Mouse (Mus musculus) embryonic facial prominence, embryonic 12.5 days (tissue): ENCODE measurements around the gene Slc41a2. TPM values are rescaled to one million over a fixed set of nuclear protein-coding genes. Genes with fewer than 3 reads are reported as not detected.

Experiments
- ATAC-seq: fragments of 200-750 bp; cut with Nextera tagmentation; 2 replicates; pipeline ENCODE4 v1.8.0; 2017; ENCODE audit not compliant: insufficient number of reproducible peaks, insufficient read depth, low FRiP score, low TSS enrichment
- H3K27ac ChIP-seq: fragments of 300-500 bp; sonication (generic); 2 replicates; pipeline ENCODE4 v1.5.1; 2016; ENCODE audit warnings: mild to moderate bottlenecking
- H3K27me3 ChIP-seq: fragments of 300-500 bp; sonication (generic); 2 replicates; pipeline ENCODE4 v1.6.1; 2016; ENCODE audit warnings: mild to moderate bottlenecking, moderate library complexity
- H3K36me3 ChIP-seq: fragments of 300-500 bp; sonication (generic); 2 replicates; pipeline ENCODE4 v1.6.1; 2016; ENCODE audit warnings: mild to moderate bottlenecking
- H3K4me1 ChIP-seq: fragments of 300-500 bp; sonication (generic); 2 replicates; pipeline ENCODE4 v1.6.1; 2016
- H3K4me2 ChIP-seq: fragments of 300-500 bp; sonication (generic); replicated peaks from 2 replicates; pipeline ENCODE4 v1.6.1; 2016; ENCODE audit warnings: mild to moderate bottlenecking, moderate library complexity
- H3K4me3 ChIP-seq: fragments of 300-500 bp; sonication (generic); 2 replicates; pipeline ENCODE4 v1.5.1; 2016; ENCODE audit warnings: mild to moderate bottlenecking
- H3K9ac ChIP-seq: fragments of 300-500 bp; sonication (generic); 2 replicates; pipeline ENCODE4 v1.6.1; 2016; ENCODE audit warnings: mild to moderate bottlenecking, moderate library complexity
- H3K9me3 ChIP-seq: fragments of 300-500 bp; sonication (generic); 2 replicates; pipeline ENCODE4 v1.6.1; 2016; ENCODE audit warnings: mild to moderate bottlenecking, moderate library complexity
- WGBS: fragments of 180-500 bp; shearing (Covaris S2); methylation state at CpG from one replicate; pipeline ENCODE4 v1.1.7; 2016; 5-methylcytosine and 5-hydroxymethylcytosine counted together
- polyA plus RNA-seq: library from polyadenylated mRNA; unstranded; fragments of >200 nt; fragmentation: Nextera tagmentation; extraction: Ambion mirVana; gene quantifications from 2 replicates; pipeline ENCODE4 v1.2.1, GENCODE M21; 2016

Slc41a2 gene
- polyA plus RNA-seq, 1 experiment from 2014 or later = 1.3 TPM

DNA sequence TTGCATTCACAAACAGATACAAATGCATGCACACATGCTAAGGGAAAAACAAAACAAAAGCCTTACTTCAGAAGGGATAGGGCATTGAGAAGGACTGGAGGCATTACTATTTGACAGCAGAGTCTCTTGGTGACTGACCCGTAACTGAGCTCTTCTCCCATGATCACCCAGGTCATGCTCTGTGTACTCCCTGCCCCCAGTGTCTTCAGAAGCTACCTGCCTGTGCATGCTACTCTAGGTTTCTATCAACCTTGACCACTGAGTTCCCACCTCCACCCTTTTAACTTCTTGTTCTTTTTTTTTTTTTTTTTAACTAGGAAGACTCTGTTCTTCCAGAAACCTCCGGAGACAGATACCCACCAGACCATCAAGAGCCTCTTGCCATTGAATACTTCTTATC, 13.0 kb upstream of the Slc41a2 start:
- Histone ChIP-seq H3K27ac (no peak overlapping the region), H3K4me3 (no peak overlapping the region), H3K27me3 (no peaks in the 10 kb centered on the region), H3K4me1 (0 out of 2 replicates have a peak, but pooled peaks cover 4% of the 10 kb centered on the region), H3K36me3 (no peaks in the 10 kb centered on the region), H3K9me3 (no peaks in the 10 kb centered on the region), H3K9ac (no peak overlapping the region), H3K4me2 (no peak overlapping the region)
- ATAC-seq = no peak
- whole genome bisulfite sequencing = 94% methylated on average over 2 of the region's 2 CpGs

- Histone ChIP-seq H3K9me3 (no peaks in the 10 kb centered on the region), H3K4me3 (no peak overlapping the region), H3K27ac (no peak overlapping the region), H3K4me2 (no peak overlapping the region), H3K4me1 (no peaks in the 10 kb centered on the region), H3K9ac (no peak overlapping the region), H3K36me3 (no peaks in the 10 kb centered on the region), H3K27me3 (no peaks in the 10 kb centered on the region)
- WGBS = 24% methylated on average over 7 of the region's 7 CpGs
- no peak for ATAC-seq
Measured at GRCm38 (mm10) chr10:83347494-83347893, 9.8 kb upstream of the Slc41a2 start.

DNA sequence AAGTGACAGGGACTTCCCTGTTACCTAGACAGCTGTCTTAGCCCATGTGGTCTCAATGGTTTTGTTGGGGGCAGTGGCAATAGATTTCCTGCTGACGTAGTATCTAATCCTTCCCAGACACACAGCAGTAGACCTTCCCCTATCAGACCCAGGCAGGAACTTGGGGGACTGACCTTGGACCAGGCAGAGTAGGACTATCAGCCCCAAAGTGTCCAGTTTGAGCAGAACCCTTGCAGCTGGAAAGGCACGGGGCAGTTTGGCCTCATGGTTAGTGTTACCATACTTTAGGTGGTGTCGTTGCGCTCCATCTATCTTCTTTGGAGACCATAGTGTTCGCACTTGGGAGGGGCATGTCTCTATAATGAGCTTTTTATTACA, 8.7 kb upstream of the Slc41a2 start:
- Histone ChIP-seq H3K36me3 (no peaks in the 10 kb centered on the region), H3K9me3 (no peaks in the 10 kb centered on the region), H3K4me2 (no peak overlapping the region), H3K27me3 (no peaks in the 10 kb centered on the region), H3K4me1 (no peaks in the 10 kb centered on the region), H3K4me3 (no peak overlapping the region), H3K27ac (no peak overlapping the region), H3K9ac (no peak overlapping the region)
- 84% methylated on average over 5 of the region's 5 CpGs for WGBS
- ATAC-seq = no peak

DNA sequence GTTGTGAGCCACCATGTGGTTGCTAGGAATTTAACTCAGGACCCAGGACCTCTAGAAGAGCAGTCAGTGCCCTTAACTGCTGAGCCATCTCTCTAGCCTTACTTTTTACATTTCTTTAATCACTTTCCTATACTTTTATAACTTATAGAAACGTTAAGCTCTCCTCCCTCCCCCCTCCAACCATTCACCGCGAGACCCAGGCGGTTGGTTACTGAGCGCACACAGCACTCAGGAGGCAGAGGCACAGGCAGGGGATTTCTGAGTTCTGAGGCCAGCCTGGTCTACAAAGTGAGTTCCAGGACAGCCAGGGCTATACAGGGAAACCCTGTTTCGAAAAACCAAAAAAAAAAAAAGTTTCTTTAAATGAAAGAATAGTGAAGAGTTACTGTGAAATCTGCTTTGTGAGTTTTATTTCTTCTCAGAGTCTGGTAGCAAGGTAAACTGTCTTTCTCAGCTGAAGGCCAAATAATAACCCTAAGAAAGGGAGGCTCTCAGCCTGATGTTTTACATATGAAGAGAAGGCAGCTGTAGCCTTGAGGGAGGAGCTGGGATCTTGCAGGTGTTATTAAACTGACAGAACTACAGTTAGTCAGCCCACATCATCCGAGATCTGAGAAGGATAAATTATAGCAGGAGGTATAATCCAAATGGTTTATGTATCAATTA, 8.1 kb upstream of the Slc41a2 start:
- Histone ChIP-seq H3K27ac (no peak overlapping the region), H3K27me3 (no peaks in the 10 kb centered on the region), H3K4me1 (no peaks in the 10 kb centered on the region), H3K4me2 (no peak overlapping the region), H3K9ac (no peak overlapping the region), H3K36me3 (no peaks in the 10 kb centered on the region), H3K4me3 (no peak overlapping the region), H3K9me3 (no peaks in the 10 kb centered on the region)
- 41% methylated on average over 7 of the region's 7 CpGs for WGBS
- no peak for ATAC-seq

DNA sequence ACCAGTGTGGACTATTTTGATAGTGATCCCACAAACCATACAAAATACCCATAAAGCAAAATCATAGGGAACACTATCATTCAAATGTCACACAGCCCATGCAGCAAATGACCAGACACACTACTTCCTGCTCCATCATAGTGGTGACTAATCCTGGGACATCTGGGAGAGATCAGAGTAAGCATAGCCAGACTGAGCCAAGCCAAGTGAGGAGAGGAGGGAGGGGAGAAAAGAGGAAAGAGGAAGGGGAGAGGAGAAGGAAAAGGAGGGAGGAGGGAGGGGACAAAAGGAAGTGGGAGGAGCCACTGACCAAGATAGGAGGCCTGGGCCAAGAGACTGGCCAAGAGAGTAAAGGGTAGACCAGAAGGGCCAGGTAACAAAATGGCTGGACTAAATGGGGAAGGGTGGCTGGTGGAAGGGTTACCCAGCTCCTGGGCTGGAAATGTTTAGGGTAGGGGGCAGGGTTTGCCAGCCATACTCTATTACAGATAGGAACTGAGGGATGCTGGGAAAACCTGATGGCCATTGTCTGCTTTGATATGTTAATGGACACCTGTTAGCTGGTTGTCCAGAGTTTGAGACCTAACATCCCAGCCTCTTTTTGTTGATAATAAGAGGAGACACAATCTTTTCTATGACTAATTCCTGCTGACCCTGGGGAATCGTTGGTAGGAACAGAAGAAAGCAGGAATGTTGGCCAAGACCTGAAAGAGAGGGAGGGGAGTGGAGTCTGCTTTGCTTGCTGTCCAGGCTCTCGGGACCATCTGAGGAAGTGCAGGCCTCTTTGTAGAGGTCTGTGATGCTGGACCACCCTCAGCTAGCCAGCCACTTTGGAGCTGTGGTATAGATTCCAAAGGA, 6.4 kb upstream of the Slc41a2 start:
- Histone ChIP-seq H3K4me1 (no peaks in the 10 kb centered on the region), H3K27me3 (no peaks in the 10 kb centered on the region), H3K4me3 (no peak overlapping the region), H3K9me3 (no peaks in the 10 kb centered on the region), H3K9ac (no peak overlapping the region), H3K4me2 (no peak overlapping the region), H3K36me3 (no peaks in the 10 kb centered on the region), H3K27ac (no peak overlapping the region)
- WGBS = 52% methylated on average over 2 of the region's 2 CpGs
- ATAC-seq = no peak

GRCm38 (mm10) chr10:83343171-83343570, 5.5 kb upstream of the Slc41a2 start:
- 87% methylated on average over 5 of the region's 5 CpGs for WGBS
- Histone ChIP-seq H3K27me3 (0 out of 2 replicates have a peak, but pooled peaks cover 4% of the 10 kb centered on the region), H3K36me3 (no peaks in the 10 kb centered on the region), H3K9ac (no peak overlapping the region), H3K4me3 (no peak overlapping the region), H3K9me3 (no peaks in the 10 kb centered on the region), H3K4me2 (no peak overlapping the region), H3K4me1 (no peaks in the 10 kb centered on the region), H3K27ac (no peak overlapping the region)
- no peak for ATAC-seq

DNA sequence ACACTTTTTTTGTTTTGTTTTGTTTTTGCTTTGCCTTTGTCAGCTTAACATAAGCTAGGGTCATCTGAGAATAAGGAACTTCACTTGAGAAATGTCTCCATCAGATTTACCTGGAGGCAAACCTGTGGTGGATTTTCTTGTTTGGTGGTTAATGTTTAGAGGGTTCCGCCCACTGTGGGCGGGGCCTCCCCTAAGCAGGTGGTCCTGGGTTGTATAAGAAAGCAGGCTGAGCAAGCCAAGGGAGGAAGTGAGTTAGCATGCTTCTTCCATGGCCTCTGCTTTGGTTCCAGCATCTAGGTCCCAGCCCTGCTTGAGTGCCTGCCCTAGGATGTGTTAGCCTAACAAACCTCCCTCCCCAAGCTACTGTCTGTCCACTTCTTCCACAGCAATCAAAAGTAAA, 3.5 kb upstream of the Slc41a2 start:
- H3K4me3 ChIP-seq = no peak overlapping the region
- no peak for ATAC-seq

DNA sequence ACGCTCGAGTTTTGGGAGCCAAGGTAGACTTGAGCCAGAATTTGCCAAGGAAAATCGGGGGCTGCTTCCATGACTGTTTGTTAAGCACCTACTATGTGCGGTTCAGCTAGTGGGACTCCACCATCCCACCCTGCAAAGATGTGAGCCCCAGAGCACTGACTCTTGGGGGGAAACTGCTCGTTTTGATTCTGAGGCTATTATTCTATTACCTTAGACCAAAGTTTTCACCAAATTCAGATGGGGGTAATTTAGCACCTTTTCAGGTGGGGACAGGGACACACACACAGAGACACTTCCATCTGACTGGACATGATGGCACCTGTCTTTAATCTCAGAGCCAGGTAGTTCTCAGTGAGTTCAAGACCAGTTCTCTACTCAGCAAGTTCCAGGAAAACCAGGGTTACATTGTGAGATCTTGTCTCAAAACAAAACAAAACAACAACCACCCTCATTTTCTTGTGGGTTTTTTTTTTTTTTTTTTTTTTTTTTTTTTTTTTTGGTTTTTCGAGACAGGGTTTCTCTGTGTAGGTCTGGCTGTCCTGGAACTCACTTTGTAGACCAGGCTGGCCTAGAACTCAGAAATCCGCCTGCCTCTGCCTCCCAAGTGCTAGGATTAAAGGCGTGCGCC, 403 bp upstream of the Slc41a2 start:
- H3K36me3 ChIP-seq = no peaks in the 10 kb centered on the region
- no peaks in the 10 kb centered on the region for H3K9me3 ChIP-seq
- 45% methylated on average over 8 of the region's 9 CpGs for WGBS
- no peak overlapping the region for H3K27ac ChIP-seq
- H3K4me2 ChIP-seq = peak overlapping the region; percentile 93
- ATAC-seq = no peak
- H3K27me3 ChIP-seq = peaks cover 47% of the 10 kb centered on the region
- H3K9ac ChIP-seq = peak overlapping the region; percentile 63; the same call in 1 of the 2 replicates
- no peaks in the 10 kb centered on the region for H3K4me1 ChIP-seq
- peak overlapping the region; percentile 64 for H3K4me3 ChIP-seq

More for the DNA sequence above, 3.5 kb upstream of the Slc41a2 start:
- Histone ChIP-seq H3K4me2 (no peak overlapping the region), H3K36me3 (no peaks in the 10 kb centered on the region), H3K27me3 (peaks cover 22% of the 10 kb centered on the region), H3K27ac (no peak overlapping the region), H3K9me3 (no peaks in the 10 kb centered on the region), H3K4me1 (no peaks in the 10 kb centered on the region), H3K9ac (no peak overlapping the region)
- WGBS = 32% methylated on average over 2 of the region's 2 CpGs

GRCm38 (mm10) chr10:83336336-83336735, 1.3 kb downstream of the Slc41a2 start:
- no peak for ATAC-seq

GRCm38 (mm10) chr10:83332581-83332980, 5.1 kb downstream of the Slc41a2 start:
- no peak for ATAC-seq
- no peak overlapping the region for H3K27ac ChIP-seq
- no peak overlapping the region for H3K4me2 ChIP-seq
- WGBS = 86% methylated on average over 11 of the region's 11 CpGs
- H3K4me3 ChIP-seq = no peak overlapping the region
- H3K27me3 ChIP-seq = peaks cover 47% of the 10 kb centered on the region
- no peaks in the 10 kb centered on the region for H3K9me3 ChIP-seq
- peaks cover 7% of the 10 kb centered on the region; the same call in 1 of the 2 replicates for H3K4me1 ChIP-seq
- H3K36me3 ChIP-seq = no peaks in the 10 kb centered on the region
- no peak overlapping the region for H3K9ac ChIP-seq

More at GRCm38 (mm10) chr10:83336336-83336735, 1.3 kb downstream of the Slc41a2 start:
- Histone ChIP-seq H3K4me3 (no peak overlapping the region), H3K9ac (no peak overlapping the region), H3K9me3 (no peaks in the 10 kb centered on the region), H3K36me3 (no peaks in the 10 kb centered on the region), H3K27me3 (peaks cover 57% of the 10 kb centered on the region), H3K27ac (no peak overlapping the region), H3K4me1 (no peaks in the 10 kb centered on the region), H3K4me2 (no peak overlapping the region)
- 32% methylated on average over 7 of the region's 7 CpGs for WGBS

DNA sequence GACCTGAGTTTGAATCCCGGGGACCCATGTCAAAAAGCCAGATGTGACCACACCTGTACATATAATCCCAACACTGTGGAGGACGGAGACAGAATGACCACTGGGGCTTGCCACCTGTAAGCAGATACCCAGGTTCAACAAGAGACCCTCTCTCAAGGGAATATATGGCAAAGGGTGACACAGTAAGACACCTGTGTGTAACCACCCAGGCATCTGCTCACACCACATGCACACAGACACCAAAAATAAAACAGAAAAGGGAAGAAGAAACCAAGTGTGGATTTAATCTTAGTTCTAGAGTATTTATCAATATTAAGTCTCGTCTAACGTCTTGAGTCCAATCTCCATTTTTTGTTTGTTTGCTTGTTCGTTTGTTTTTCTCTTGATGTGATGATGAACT, 5.9 kb downstream of the Slc41a2 start:
- H3K27me3 ChIP-seq = peaks cover 40% of the 10 kb centered on the region
- H3K27ac ChIP-seq = no peak overlapping the region
- H3K36me3 ChIP-seq = no peaks in the 10 kb centered on the region
- no peak overlapping the region for H3K4me3 ChIP-seq
- no peak overlapping the region for H3K9ac ChIP-seq
- no peak for ATAC-seq
- peaks cover 7% of the 10 kb centered on the region; the same call in 1 of the 2 replicates for H3K4me1 ChIP-seq
- H3K9me3 ChIP-seq = no peaks in the 10 kb centered on the region
- 88% methylated on average over 5 of the region's 5 CpGs for WGBS
- H3K4me2 ChIP-seq = no peak overlapping the region
